Mouse (Mus musculus) thymus, adult 2 months (tissue): ENCODE data around the gene G6pc.

Experiments used
- CTCF ChIP-seq: fragments of 200-500 bp; IDR thresholded peaks from 2 replicates; pipeline ENCODE4 v1.5.1; 2012; ENCODE audit warnings: mild to moderate bottlenecking, control low read depth, low read length, moderate library complexity, borderline replicate concordance; ENCODE audit not compliant: control insufficient read depth, poor library complexity, insufficient read depth; ENCODE audit errors: extremely low read depth
- POLR2A ChIP-seq: fragments of 200-500 bp; IDR thresholded peaks from 2 replicates; pipeline ENCODE4 v1.6.1; 2012; ENCODE audit warnings: mild to moderate bottlenecking, low read length, control low read depth, moderate library complexity; ENCODE audit not compliant: control insufficient read depth, poor library complexity, insufficient read depth; ENCODE audit errors: extremely low read depth

DNA sequence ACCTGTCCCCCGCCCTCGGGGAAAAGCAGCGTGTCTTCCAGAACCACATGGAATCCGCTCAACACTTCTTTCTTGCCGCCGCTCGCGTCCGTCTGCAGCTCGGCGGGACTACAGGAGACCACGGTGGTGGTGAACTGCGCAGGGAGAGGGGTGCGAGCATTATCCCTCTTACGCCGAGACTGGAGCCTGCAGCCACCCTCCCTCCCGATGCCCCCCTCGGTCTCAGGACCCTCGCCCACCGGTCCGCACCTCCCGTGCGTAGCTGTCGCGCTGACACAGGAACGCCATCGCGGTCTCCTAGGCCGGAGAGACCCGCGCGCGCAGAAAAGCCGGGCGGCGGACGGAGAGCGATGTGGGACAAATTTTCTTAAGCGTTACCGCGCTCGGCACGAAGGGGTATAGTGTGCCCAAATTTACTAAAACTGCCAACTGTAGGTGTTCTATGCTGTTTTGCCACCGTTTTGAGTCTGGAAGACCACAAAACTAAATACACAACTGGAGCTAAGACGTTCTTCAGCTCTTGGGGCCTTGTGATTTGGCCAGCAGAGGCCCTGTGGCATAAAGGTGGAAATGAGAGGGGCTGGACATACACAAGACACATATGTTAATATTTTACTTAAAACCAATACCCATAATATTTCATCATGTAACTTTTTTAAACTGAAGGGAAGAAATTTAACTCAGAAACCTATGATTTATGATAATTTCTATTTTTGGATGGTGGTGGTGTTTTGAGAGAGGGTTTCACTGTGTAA lies 49.9 kb downstream of the G6pc start, which contains the start of gene Aarsd1:
- TF ChIP-seq POLR2A (peak; percentile 73), CTCF (peak; percentile 52; the same call in 1 of the 2 replicates)
